Mouse (Mus musculus): Measurements from ENCODE around the gene Cchcr1. TPM values are rescaled to one million over a fixed set of nuclear protein-coding genes. Genes with fewer than 3 reads are reported as not detected.

Gene Cchcr1
- polyA plus RNA-seq, 1 experiment from 2014 or later, result 26.1 TPM

DNA sequence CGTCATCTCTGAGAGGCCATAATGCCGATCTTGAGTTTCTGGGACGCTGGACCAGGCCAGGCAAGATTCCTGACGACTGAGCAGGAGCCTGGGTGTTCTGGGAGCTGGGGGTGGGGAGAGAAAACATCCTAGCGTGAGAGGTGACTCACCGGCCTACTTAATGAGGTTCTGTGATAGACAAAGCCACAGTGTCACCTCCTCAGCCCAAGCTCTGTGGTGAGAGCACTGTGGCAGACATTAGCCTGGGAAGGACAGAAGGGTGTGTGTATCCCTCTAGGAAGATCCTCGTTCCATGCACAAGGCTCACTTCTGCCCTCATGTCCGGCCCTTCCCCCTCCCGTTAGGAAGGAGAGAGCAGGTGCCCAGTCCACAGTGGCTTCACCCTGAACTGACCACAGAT is 40.5 kb downstream of the Cchcr1 start:
- Histone ChIP-seq H3K27me3 (no peaks in the 10 kb centered on the region), H3K27ac (no peak overlapping the region), H3K4me3 (no peak overlapping the region), H3K4me2 (replicated peaks) (no peak overlapping the region), H3K9ac (no peak overlapping the region), H3K9me3 (no peaks in the 10 kb centered on the region), H3K36me3 (no peaks in the 10 kb centered on the region), H3K4me1 (no peaks in the 10 kb centered on the region)
- no peak for ATAC-seq (ENCODE audit: insufficient number of reproducible peaks, insufficient read depth, low FRiP score, low TSS enrichment)
- WGBS, result 76% methylated on average over 9 of the region's 9 CpGs

DNA sequence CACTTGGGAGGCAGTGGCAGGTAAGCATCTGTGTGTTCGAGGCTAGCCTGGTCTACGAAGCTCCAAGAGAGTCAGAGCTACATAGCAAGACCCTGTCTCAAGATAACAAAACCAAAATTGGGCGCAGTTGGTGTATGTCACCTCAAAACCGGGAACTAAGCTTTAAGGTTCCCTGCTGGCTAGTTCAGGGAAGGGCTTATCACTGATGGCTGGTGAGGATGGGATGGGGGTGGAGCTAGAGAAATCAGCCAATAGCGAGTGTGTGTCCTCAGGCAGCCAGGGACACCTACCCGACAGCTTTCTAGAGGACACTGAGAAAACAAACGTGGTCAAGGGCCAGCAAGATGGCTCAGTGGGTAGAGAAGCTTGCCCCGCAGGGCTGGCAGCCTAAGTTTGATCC is 41.3 kb downstream of the Cchcr1 start:
- no peak for ATAC-seq (ENCODE audit: insufficient number of reproducible peaks, insufficient read depth, low FRiP score, low TSS enrichment)
- H3K36me3 ChIP-seq, result no peaks in the 10 kb centered on the region
- H3K4me2 ChIP-seq (replicated peaks), result no peak overlapping the region
- H3K27me3 ChIP-seq, result no peaks in the 10 kb centered on the region
- no peaks in the 10 kb centered on the region for H3K4me1 ChIP-seq
- no peaks in the 10 kb centered on the region for H3K9me3 ChIP-seq
- H3K27ac ChIP-seq, result no peak overlapping the region
- 60% methylated on average over 8 of the region's 8 CpGs for WGBS
- no peak overlapping the region for H3K4me3 ChIP-seq
- H3K9ac ChIP-seq, result no peak overlapping the region

- no peaks in the 10 kb centered on the region for H3K9me3 ChIP-seq
- H3K27me3 ChIP-seq, result peaks cover 34% of the 10 kb centered on the region
- WGBS, result 56% methylated on average over 3 of the region's 3 CpGs
- no peak within 1 kb of the TSS for H3K4me3 ChIP-seq
- no peaks in the 10 kb centered on the region for H3K36me3 ChIP-seq
- no peak within 1 kb of the TSS for H3K27ac ChIP-seq
- H3K4me1 ChIP-seq, result peaks cover 9% of the 10 kb centered on the region; the same call in 1 of the 2 replicates
- H3K4me2 ChIP-seq (replicated peaks), result no peak within 1 kb of the TSS
- H3K9ac ChIP-seq, result no peak within 1 kb of the TSS
- ATAC-seq (ENCODE audit: insufficient number of reproducible peaks, insufficient read depth, low FRiP score, low TSS enrichment), result no peak
These were observed 50.2 kb downstream of the Cchcr1 start, which contains the start of gene 2300002M23Rik for GRCm38 (mm10) chr17:35567150-35567549. TSS of gene 2300002M23Rik (plus strand) at chr17:35567450.

GRCm38 (mm10) chr17:35567767-35568166 is 50.9 kb downstream of the Cchcr1 start:
- 16% methylated on average over 9 of the region's 9 CpGs for WGBS
- Histone ChIP-seq H3K9ac (no peak overlapping the region), H3K9me3 (no peaks in the 10 kb centered on the region), H3K27ac (no peak overlapping the region), H3K36me3 (no peaks in the 10 kb centered on the region), H3K4me3 (no peak overlapping the region), H3K4me1 (peaks cover 9% of the 10 kb centered on the region; the same call in 1 of the 2 replicates), H3K4me2 (replicated peaks) (no peak overlapping the region), H3K27me3 (peaks cover 34% of the 10 kb centered on the region)
- ATAC-seq (ENCODE audit: insufficient number of reproducible peaks, insufficient read depth, low FRiP score, low TSS enrichment), result no peak

GRCm38 (mm10) chr17:35569091-35569944 is 52.4 kb downstream of the Cchcr1 start:
- Histone ChIP-seq H3K27ac (no peak overlapping the region), H3K36me3 (no peaks in the 10 kb centered on the region), H3K4me3 (peak overlapping the region; percentile 21), H3K4me2 (replicated peaks) (peak overlapping the region; percentile 52), H3K27me3 (peaks cover 34% of the 10 kb centered on the region), H3K9me3 (no peaks in the 10 kb centered on the region), H3K9ac (peak overlapping the region; percentile 42), H3K4me1 (peaks cover 9% of the 10 kb centered on the region; the same call in 1 of the 2 replicates)
- ATAC-seq (ENCODE audit: insufficient number of reproducible peaks, insufficient read depth, low FRiP score, low TSS enrichment), result no peak
- 3% methylated on average over 28 of the region's 28 CpGs for WGBS

GRCm38 (mm10) chr17:35570836-35571235 is 53.9 kb downstream of the Cchcr1 start:
- no peaks in the 10 kb centered on the region for H3K36me3 ChIP-seq
- H3K4me3 ChIP-seq, result no peak overlapping the region
- no peak overlapping the region for H3K9ac ChIP-seq
- ATAC-seq (ENCODE audit: insufficient number of reproducible peaks, insufficient read depth, low FRiP score, low TSS enrichment), result no peak
- WGBS, result 82% methylated on average over 14 of the region's 14 CpGs
- H3K4me1 ChIP-seq, result peaks cover 9% of the 10 kb centered on the region; the same call in 1 of the 2 replicates
- peaks cover 41% of the 10 kb centered on the region for H3K27me3 ChIP-seq
- H3K27ac ChIP-seq, result no peak overlapping the region
- no peak overlapping the region for H3K4me2 ChIP-seq (replicated peaks)
- H3K9me3 ChIP-seq, result no peaks in the 10 kb centered on the region

- Histone ChIP-seq H3K27ac (no peak overlapping the region), H3K9ac (no peak overlapping the region), H3K27me3 (peaks cover 42% of the 10 kb centered on the region), H3K4me2 (replicated peaks) (no peak overlapping the region), H3K4me1 (peaks cover 9% of the 10 kb centered on the region; the same call in 1 of the 2 replicates), H3K36me3 (no peaks in the 10 kb centered on the region), H3K4me3 (no peak overlapping the region), H3K9me3 (no peaks in the 10 kb centered on the region)
- no peak for ATAC-seq (ENCODE audit: insufficient number of reproducible peaks, insufficient read depth, low FRiP score, low TSS enrichment)
- 94% methylated on average over 7 of the region's 7 CpGs for WGBS
These were observed 54.6 kb downstream of the Cchcr1 start for GRCm38 (mm10) chr17:35571477-35571876.

DNA sequence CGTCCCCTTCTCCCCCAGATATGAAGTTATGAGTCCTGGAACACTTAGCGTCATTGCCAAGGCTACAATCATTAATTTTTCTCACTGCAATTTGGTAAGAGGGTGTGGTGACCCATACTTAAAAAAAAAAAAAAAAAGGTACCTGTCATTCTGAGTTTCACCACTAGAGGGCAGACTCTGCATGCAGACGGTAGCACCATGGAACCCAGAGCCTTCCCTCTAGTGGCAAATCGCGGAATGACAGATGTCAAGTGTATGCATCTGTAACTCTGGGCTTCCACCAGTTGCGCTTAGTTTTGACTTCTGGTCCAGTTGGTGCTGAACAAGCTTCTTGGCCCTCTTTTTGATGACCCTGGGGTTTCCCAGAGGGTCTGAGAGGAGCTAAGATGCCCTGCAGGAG is 61.3 kb downstream of the Cchcr1 start:
- Histone ChIP-seq H3K9ac (no peak overlapping the region), H3K36me3 (no peaks in the 10 kb centered on the region), H3K27ac (no peak overlapping the region), H3K4me1 (no peaks in the 10 kb centered on the region), H3K9me3 (no peaks in the 10 kb centered on the region), H3K4me3 (no peak overlapping the region), H3K27me3 (peaks cover 10% of the 10 kb centered on the region), H3K4me2 (replicated peaks) (no peak overlapping the region)
- ATAC-seq (ENCODE audit: insufficient number of reproducible peaks, insufficient read depth, low FRiP score, low TSS enrichment), result no peak
- WGBS, result 17% methylated on average over 6 of the region's 6 CpGs

Other genes with a start within 250 kb of the Cchcr1 start
- gene H2-Q1, start 196.7 kb upstream of the Cchcr1 start, polyA plus RNA-seq (2016; fragmentation: Nextera tagmentation; extraction: Ambion mirVana), result not detected in 2 replicates
- gene H2-Q2, start 174.9 kb upstream of the Cchcr1 start, polyA plus RNA-seq (2016; fragmentation: Nextera tagmentation; extraction: Ambion mirVana), result 0.38 and 0.40 TPM in 2 replicates
- gene H2-Q4, start 137.5 kb upstream of the Cchcr1 start, polyA plus RNA-seq (2016; fragmentation: Nextera tagmentation; extraction: Ambion mirVana), result 2.0 and 2.2 TPM in 2 replicates
- 0.33 and 0.98 TPM in 2 replicates for gene H2-Q6, start 92.2 kb upstream of the Cchcr1 start, polyA plus RNA-seq (2016; fragmentation: Nextera tagmentation; extraction: Ambion mirVana)
- 4.6 and 5.9 TPM in 2 replicates for gene H2-Q7, start 77.9 kb upstream of the Cchcr1 start, polyA plus RNA-seq (2016; fragmentation: Nextera tagmentation; extraction: Ambion mirVana)
- gene H2-Q10, start 47.0 kb upstream of the Cchcr1 start, polyA plus RNA-seq (2016; fragmentation: Nextera tagmentation; extraction: Ambion mirVana), result 0.11 and 0.17 TPM in 2 replicates
- gene Pou5f1, start 11.1 kb upstream of the Cchcr1 start, polyA plus RNA-seq (2016; fragmentation: Nextera tagmentation; extraction: Ambion mirVana), result not detected in 2 replicates
- gene Tcf19, start 276 bp upstream of the Cchcr1 start, polyA plus RNA-seq (2016; fragmentation: Nextera tagmentation; extraction: Ambion mirVana), result 56.8 and 61.1 TPM in 2 replicates
- gene Psors1c2, start 16.1 kb downstream of the Cchcr1 start, polyA plus RNA-seq (2016; fragmentation: Nextera tagmentation; extraction: Ambion mirVana), result 1.3 and 1.6 TPM in 2 replicates
- 0.08 TPM in 2 replicates for gene Cdsn, start 35.0 kb downstream of the Cchcr1 start, polyA plus RNA-seq (2016; fragmentation: Nextera tagmentation; extraction: Ambion mirVana)
- gene 2300002M23Rik, start 50.4 kb downstream of the Cchcr1 start, polyA plus RNA-seq (2016; fragmentation: Nextera tagmentation; extraction: Ambion mirVana), result not detected in 2 replicates
- not detected in 2 replicates for gene Sfta2, start 84.4 kb downstream of the Cchcr1 start, polyA plus RNA-seq (2016; fragmentation: Nextera tagmentation; extraction: Ambion mirVana)
- gene Gm9573, start 109.5 kb downstream of the Cchcr1 start, polyA plus RNA-seq (2016; fragmentation: Nextera tagmentation; extraction: Ambion mirVana), result not detected in 2 replicates
- gene Mucl3, start 126.6 kb downstream of the Cchcr1 start, polyA plus RNA-seq (2016; fragmentation: Nextera tagmentation; extraction: Ambion mirVana), result 0.08 and 0.11 TPM in 2 replicates
- 18.5 and 23.6 TPM in 2 replicates for gene Vars2, start 150.5 kb downstream of the Cchcr1 start, polyA plus RNA-seq (2016; fragmentation: Nextera tagmentation; extraction: Ambion mirVana)
- 48.6 and 51.5 TPM in 2 replicates for gene Gtf2h4, start 156.6 kb downstream of the Cchcr1 start, polyA plus RNA-seq (2016; fragmentation: Nextera tagmentation; extraction: Ambion mirVana)
- 62.6 and 63.0 TPM in 2 replicates for gene Ddr1, start 187.5 kb downstream of the Cchcr1 start, polyA plus RNA-seq (2016; fragmentation: Nextera tagmentation; extraction: Ambion mirVana)

Data from embryonic facial prominence, embryonic 12.5 days (tissue).